Mouse (Mus musculus) midbrain, embryonic 10.5 days (tissue): ENCODE measurements around the gene Mxd1. TPM values are rescaled to one million over a fixed set of nuclear protein-coding genes. Genes with fewer than 3 reads are reported as not detected.
A peak's percentile ranks its signal among the peaks of the same experiment; 100 is the strongest.

ENCODE experiments used
- DNase-seq: peaks from one replicate; pipeline ENCODE4 v3.0.0-alpha.2; 2017; ENCODE audit warnings: low spot score
- H3K27ac ChIP-seq: fragments of 300-500 bp; sonication (generic); replicated peaks from 2 replicates; pipeline ENCODE4 v1.5.1; 2016; ENCODE audit warnings: mild to moderate bottlenecking
- H3K27me3 ChIP-seq: fragments of 300-500 bp; sonication (generic); 2 replicates; pipeline ENCODE4 v1.6.1; 2016; ENCODE audit warnings: low read depth, mild to moderate bottlenecking; ENCODE audit not compliant: poor library complexity, severe bottlenecking
- H3K36me3 ChIP-seq: fragments of 300-500 bp; sonication (generic); 2 replicates; pipeline ENCODE4 v1.6.1; 2016; ENCODE audit warnings: mild to moderate bottlenecking, moderate library complexity
- H3K4me1 ChIP-seq: fragments of 300-500 bp; sonication (generic); 2 replicates; pipeline ENCODE4 v1.6.1; 2016
- H3K4me3 ChIP-seq: fragments of 300-500 bp; sonication (generic); 2 replicates; pipeline ENCODE4 v1.5.1; 2016; ENCODE audit warnings: mild to moderate bottlenecking, moderate library complexity
- H3K9me3 ChIP-seq: fragments of 300-500 bp; sonication (generic); replicated peaks from 2 replicates; pipeline ENCODE4 v1.6.1; 2016; ENCODE audit warnings: mild to moderate bottlenecking
- WGBS: fragments of 180-500 bp; shearing (Covaris S2); methylation state at CpG from one replicate; pipeline ENCODE4 v1.1.7; 2016; 5-methylcytosine and 5-hydroxymethylcytosine counted together
- polyA plus RNA-seq: library from polyadenylated mRNA; unstranded; fragments of >200 nt; fragmentation: Nextera tagmentation; extraction: Ambion mirVana; gene quantifications from 2 replicates; pipeline ENCODE4 v1.2.1, GENCODE M21; 2016

Gene Mxd1
- polyA plus RNA-seq, 1 experiment from 2014 or later: 9.1 TPM

DNA sequence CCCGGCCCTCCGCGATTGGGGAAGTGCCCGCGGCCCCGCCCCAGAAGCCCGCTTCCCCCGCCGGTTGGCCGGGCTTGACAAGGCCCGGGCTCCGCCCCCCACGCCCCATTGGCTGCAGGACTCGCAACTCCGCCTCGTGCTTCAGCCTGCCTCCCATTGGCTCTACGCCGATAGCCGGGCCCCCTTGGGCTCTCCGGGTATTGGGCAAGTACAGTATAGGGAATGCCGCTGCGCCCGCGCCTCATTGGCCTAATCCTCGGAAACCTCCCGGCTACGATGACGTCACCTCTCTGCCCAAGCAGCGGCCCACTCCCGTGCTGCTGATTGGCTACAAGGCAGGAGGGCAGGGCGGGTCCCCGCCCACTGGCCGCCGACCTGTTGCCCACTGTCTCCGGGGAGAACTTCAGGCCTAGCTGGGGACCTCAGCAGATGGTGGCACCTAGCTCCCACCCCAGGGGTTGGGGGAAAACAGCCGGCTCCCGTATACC lies 323 bp upstream of the Mxd1 start:
- Histone ChIP-seq H3K36me3 (peaks cover 35% of the 10 kb centered on the region), H3K27ac (peak overlapping the region; percentile 84), H3K27me3 (no peaks in the 10 kb centered on the region), H3K4me3 (peak overlapping the region; percentile 96), H3K4me1 (peaks cover 29% of the 10 kb centered on the region), H3K9me3 (no peaks in the 10 kb centered on the region)
- WGBS: under 1% methylated on average over 37 of the region's 37 CpGs
- DNase-seq: peak; percentile 100

DNA sequence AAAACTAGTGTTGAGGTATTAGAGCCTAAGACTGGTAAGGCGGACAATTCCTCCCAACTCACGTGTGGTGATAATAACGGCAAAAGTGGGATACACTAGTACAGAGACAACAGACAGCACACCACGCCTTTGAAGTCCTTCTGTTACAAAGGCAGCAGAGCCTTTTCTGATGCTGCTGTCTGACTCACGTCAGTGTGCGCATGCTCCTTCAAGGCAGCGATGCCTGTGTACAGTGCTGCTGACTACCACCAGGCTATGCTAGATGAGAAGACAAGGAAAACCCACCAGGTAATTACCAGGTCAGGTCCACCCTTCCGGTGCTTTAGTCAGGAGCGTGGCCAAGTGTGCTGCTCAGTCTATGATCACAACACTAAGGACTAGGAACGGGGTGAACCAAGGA lies 1.9 kb downstream of the Mxd1 start:
- H3K4me1 ChIP-seq: peaks cover 29% of the 10 kb centered on the region
- no peaks in the 10 kb centered on the region for H3K9me3 ChIP-seq
- DNase-seq: no peak
- peaks cover 21% of the 10 kb centered on the region for H3K36me3 ChIP-seq
- H3K27ac ChIP-seq: no peak overlapping the region
- H3K4me3 ChIP-seq: no peak overlapping the region; the same call in 1 of the 2 replicates
- no peaks in the 10 kb centered on the region for H3K27me3 ChIP-seq
- 94% methylated on average over 10 of the region's 10 CpGs for WGBS

DNA sequence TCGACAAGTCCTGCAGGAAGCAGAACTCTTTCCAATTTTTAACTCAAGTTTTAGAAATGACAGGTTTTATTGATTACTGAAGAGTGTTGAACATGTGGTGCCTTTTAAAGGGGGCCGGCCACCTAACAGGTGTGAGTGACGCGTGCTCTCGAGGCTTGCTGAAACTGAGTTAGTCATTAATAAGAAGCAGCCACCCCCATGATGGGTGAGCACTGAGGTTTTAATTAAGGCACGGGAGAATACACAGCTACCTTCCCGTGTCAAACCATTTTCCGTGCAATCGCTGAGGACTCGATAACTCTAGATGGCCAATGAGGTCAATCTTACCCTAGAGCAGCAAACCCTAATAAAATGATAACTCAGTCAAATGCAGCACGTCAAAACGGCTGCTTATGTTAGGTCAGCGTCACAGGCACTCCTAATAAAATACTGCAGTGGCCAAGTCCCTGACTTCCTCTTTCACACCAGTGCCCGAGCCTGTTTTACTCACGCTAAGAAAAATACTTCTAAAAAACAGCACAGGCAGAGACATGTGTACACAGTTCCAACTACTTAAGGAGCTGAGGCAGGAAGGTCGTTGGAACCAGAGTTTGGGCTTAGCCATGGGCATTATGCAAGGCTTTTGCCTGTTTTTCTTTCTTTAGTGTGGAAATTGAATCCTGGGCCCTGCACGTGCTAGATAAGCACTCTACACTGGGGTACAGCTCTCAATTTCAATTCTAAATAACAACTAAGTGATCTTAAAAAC lies 3.2 kb downstream of the Mxd1 start:
- peaks cover 29% of the 10 kb centered on the region for H3K4me1 ChIP-seq
- H3K36me3 ChIP-seq: peaks cover 21% of the 10 kb centered on the region
- no peak for DNase-seq
- 88% methylated on average over 17 of the region's 17 CpGs for WGBS
- H3K27me3 ChIP-seq: no peaks in the 10 kb centered on the region
- no peak overlapping the region for H3K27ac ChIP-seq
- no peak overlapping the region for H3K4me3 ChIP-seq
- H3K9me3 ChIP-seq: no peaks in the 10 kb centered on the region

DNA sequence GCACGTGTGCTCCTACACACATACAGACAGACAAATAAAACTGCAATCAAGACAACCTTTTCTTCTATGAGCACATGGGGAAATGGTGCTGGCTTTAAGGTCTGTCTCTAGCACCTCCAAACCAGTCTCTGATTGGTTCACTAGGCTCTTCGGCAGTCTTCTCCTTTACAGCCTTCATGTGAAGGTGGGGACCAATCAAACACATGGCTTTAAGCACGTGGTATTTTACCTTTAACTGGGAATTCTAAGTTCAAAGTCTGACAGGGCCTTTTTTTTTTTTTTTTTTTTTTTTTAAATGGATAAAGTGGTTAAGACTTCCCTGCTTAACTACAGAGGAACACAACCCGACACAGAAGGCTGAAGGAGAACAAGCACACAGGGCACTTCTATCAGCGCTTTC lies 3.9 kb downstream of the Mxd1 start:
- no peak for DNase-seq
- Histone ChIP-seq H3K4me3 (no peak overlapping the region), H3K27ac (no peak overlapping the region), H3K27me3 (no peaks in the 10 kb centered on the region), H3K36me3 (peaks cover 21% of the 10 kb centered on the region), H3K4me1 (peaks cover 29% of the 10 kb centered on the region), H3K9me3 (no peaks in the 10 kb centered on the region)
- 83% methylated on average over 5 of the region's 5 CpGs for WGBS

DNA sequence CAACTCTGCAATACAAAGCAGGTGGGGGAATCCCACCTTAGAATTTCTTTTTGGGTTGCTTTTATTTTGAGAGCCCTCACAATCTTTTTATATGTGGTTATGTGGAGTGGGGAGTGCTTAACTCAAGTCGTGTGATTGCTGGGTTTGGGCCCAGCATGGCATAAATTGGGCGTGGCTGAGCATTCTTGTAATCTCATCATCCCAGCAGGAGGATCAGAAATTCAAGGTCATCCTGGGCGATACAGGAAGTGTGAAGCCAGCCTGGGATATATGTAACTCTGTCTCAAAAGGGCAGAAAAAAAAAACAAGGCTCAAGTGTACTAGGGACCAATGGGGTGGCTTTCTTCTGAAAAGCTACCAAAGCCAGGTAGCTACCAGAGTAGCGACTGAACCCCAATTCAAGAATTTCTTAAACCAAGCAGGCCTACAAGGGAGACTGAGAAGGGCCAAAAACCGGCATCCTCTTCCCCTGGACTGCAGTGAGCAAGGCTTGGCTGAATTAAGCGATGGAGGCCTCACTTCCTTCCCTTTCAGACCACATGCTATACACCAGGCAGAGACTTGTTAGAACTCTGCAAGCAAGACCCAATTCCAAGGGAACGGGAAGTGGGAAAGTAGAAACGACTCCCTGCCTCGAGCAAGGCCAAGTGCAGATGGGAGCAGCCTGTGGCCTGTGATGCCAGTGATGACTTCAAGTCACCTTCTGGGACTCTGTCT lies 8.6 kb downstream of the Mxd1 start:
- Histone ChIP-seq H3K36me3 (peaks cover 31% of the 10 kb centered on the region), H3K27me3 (no peaks in the 10 kb centered on the region), H3K9me3 (no peaks in the 10 kb centered on the region), H3K27ac (no peak overlapping the region), H3K4me1 (no peaks in the 10 kb centered on the region), H3K4me3 (no peak overlapping the region)
- WGBS: 81% methylated on average over 9 of the region's 9 CpGs
- DNase-seq: no peak

DNA sequence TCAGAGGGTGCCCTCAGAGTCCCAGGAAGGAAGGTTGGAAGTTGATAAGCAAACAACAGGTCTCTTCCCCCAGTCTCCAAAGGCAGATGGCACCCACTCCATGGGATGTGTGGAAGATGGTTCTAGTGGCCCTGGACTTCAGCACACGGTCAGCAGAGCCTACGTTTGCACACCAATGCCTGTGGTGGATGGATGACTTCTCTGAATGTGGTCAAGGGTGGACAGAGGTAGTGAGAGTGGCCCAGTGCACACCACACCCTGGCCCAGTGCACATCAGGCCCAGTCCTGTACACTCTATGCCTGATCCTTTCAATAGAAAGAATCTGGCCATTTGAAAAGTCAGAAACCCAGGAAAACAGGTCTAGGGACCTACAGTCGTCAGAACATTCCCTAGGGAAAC lies 10.5 kb downstream of the Mxd1 start:
- peaks cover 31% of the 10 kb centered on the region for H3K36me3 ChIP-seq
- no peak overlapping the region for H3K4me3 ChIP-seq
- 92% methylated on average over 3 of the region's 3 CpGs for WGBS
- H3K4me1 ChIP-seq: no peaks in the 10 kb centered on the region
- no peak for DNase-seq
- H3K27ac ChIP-seq: no peak overlapping the region
- H3K27me3 ChIP-seq: no peaks in the 10 kb centered on the region
- no peaks in the 10 kb centered on the region for H3K9me3 ChIP-seq

DNA sequence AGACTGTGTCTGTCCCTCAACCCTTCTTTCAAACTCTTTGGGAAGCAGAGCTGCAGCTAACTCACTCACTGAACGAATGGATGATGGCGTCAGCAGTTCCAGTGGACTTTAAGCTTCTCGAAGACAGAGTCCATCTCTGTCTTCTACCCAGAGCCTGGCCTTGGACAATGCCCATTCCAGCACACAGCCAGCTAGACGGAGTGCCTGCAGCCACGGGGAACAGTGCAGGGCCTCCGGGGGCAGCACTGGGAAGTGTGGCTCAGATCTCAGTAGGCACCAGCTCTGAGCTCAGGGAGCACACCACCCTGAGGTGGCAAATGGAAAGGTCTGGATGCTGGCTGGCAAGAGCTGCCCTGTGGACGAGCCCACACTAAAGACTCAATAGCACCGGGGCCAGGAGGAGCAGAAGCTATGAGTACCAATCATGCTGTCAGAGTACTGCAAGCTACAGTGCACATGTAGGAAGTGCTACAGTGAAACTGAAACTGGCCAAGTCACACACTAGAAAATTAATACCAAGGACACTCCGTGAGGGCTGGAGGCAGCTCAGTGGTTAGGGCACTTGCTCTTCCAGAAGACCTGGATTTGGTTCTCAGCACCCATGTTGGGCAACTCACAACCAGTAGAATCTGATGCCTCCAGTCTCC lies 14.6 kb downstream of the Mxd1 start:
- no peak overlapping the region for H3K4me3 ChIP-seq
- DNase-seq: no peak
- no peaks in the 10 kb centered on the region for H3K4me1 ChIP-seq
- 80% methylated on average over 9 of the region's 9 CpGs for WGBS
- no peaks in the 10 kb centered on the region for H3K27me3 ChIP-seq
- no peaks in the 10 kb centered on the region for H3K9me3 ChIP-seq
- peaks cover 51% of the 10 kb centered on the region for H3K36me3 ChIP-seq
- H3K27ac ChIP-seq: no peak overlapping the region

DNA sequence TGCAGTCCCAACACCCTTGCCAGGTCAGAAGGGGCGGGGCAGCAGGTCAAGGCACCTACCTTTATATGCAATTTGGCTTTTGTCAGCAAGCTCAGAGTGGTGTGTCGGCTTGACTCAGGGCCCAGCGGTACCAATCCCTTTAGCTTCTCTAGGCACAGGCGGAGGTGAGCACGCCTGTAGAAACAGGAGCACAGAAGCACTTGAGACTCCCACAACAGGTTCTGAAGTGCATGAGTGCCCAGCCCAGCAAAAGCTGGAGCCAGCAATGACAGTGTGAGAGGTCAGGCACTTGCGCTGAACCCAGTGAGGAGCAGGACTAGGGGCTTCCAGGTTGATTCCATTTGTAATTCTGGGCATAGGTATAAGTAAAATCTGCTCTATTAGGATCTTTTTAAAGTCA lies 15.9 kb downstream of the Mxd1 start:
- no peak for DNase-seq
- Histone ChIP-seq H3K4me3 (no peak overlapping the region), H3K4me1 (no peaks in the 10 kb centered on the region), H3K36me3 (peaks cover 55% of the 10 kb centered on the region), H3K27me3 (no peaks in the 10 kb centered on the region), H3K9me3 (no peaks in the 10 kb centered on the region), H3K27ac (no peak overlapping the region)
- WGBS: 88% methylated on average over 6 of the region's 6 CpGs

DNA sequence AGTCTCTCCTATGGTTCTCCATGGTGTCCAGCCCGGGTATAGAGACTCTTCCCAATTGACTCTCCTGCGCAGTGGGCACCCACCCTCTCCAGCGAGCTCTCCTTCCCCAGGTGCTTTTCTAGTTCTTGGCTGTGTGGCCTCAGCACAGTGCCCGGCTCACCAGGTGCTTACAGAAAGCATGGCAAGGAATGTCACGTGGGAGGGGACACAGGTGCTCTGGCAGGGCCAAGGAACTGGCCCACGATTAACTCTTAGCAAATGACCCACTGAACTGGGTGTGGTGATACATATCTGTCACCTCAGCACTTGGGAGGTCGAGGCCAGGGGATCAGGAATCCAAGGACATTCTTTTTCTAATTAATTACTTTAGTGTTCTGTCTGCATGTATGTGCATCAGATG lies 22.8 kb downstream of the Mxd1 start:
- Histone ChIP-seq H3K27ac (no peak overlapping the region), H3K9me3 (no peaks in the 10 kb centered on the region), H3K27me3 (no peaks in the 10 kb centered on the region), H3K36me3 (peaks cover 32% of the 10 kb centered on the region), H3K4me1 (no peaks in the 10 kb centered on the region), H3K4me3 (no peak overlapping the region)
- DNase-seq: no peak
- 80% methylated on average over 7 of the region's 7 CpGs for WGBS

DNA sequence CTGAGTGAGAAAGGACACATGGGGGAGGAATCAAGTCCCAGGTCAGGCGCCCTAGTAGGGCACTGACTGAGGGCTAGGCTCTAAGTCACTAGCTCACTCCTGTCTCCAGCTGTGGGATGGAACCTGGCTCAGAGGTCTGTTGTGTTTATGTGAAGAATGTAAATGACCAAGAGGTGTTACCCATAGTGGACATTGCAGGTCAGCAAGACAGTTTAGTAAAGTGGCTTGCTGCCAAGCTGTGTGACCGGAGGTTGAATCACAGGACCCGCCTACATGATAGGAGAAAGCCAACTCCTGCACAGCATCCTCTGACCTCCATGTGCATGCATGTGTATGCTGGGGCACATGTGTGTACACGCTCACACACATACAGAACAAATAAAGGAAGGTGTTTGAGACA lies 23.4 kb downstream of the Mxd1 start:
- no peaks in the 10 kb centered on the region for H3K4me1 ChIP-seq
- no peak overlapping the region for H3K27ac ChIP-seq
- no peak for DNase-seq
- no peaks in the 10 kb centered on the region for H3K9me3 ChIP-seq
- H3K4me3 ChIP-seq: no peak overlapping the region
- H3K36me3 ChIP-seq: peaks cover 26% of the 10 kb centered on the region
- WGBS: 80% methylated on average over 4 of the region's 4 CpGs
- no peaks in the 10 kb centered on the region for H3K27me3 ChIP-seq

DNA sequence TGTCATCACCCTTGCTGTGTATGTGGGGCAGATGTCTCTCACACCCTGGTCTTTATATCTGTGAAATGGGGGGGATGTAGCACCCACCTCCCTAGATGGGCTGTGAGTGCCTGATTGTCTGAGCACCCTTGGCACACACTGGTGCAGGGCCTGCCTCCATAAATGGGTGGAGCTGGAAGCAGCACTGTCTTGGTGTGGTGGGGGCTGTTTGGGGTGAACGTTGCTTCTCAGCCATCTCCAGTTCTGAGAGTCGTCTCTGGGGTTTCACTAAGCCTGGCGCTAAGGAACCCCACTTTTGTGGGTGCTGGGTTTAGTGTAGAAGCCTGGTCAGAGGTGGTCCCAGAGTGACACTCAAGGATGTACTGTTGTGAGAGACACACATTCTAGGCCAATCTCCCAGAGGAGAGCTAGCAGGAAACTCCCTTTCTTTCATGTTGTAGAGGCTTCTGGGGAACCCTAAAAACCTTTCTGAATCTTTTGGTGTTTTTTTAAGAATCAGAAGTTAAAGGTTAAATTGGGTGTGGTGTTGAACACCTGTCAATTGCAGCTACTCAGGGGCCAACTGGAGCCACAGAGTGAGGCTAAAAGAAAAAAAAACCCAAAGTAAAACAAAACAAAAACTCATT lies 24.1 kb downstream of the Mxd1 start:
- Histone ChIP-seq H3K27me3 (no peaks in the 10 kb centered on the region), H3K4me3 (no peak overlapping the region), H3K36me3 (peaks cover 19% of the 10 kb centered on the region), H3K9me3 (no peaks in the 10 kb centered on the region), H3K4me1 (no peaks in the 10 kb centered on the region), H3K27ac (no peak overlapping the region)
- 87% methylated on average over 3 of the region's 3 CpGs for WGBS
- no peak for DNase-seq

DNA sequence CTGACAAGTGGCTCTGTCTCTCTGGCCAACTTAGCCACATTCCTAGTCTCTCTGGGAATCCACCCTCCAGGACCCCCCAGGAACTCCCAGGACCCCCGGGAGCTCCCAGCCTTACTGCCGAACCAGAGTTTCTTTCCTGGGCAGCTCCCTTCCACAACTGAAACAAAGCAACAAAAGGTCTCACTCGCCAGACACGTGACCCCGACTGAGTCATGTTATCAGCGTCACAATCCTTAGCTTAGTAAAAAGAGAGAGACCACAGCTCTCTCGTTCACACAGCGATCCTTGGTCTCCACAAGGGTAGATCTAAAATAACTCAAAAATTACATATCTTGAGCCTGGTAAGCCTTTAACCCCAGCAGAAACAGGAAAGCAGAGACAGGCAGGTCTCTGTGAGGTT lies 27.2 kb downstream of the Mxd1 start:
- H3K4me1 ChIP-seq: no peaks in the 10 kb centered on the region
- WGBS: 67% methylated on average over 8 of the region's 8 CpGs
- no peak for DNase-seq
- no peaks in the 10 kb centered on the region for H3K27me3 ChIP-seq
- H3K36me3 ChIP-seq: no peaks in the 10 kb centered on the region
- no peak overlapping the region for H3K27ac ChIP-seq
- no peaks in the 10 kb centered on the region for H3K9me3 ChIP-seq
- no peak overlapping the region for H3K4me3 ChIP-seq
